Mouse (Mus musculus) neural tube, embryonic 11.5 days (tissue): ENCODE measurements around the gene Hnrnpa2b1. TPM values are rescaled to one million over a fixed set of nuclear protein-coding genes. Genes with fewer than 3 reads are reported as not detected.
A peak's percentile ranks its signal among the peaks of the same experiment; 100 is the strongest.

Source experiments
- ATAC-seq: fragments of 200-750 bp; cut with Nextera tagmentation; 2 replicates; pipeline ENCODE4 v1.8.0; 2017; ENCODE audit warnings: moderate number of reproducible peaks, mild to moderate bottlenecking, moderate TSS enrichment, moderate library complexity; ENCODE audit not compliant: insufficient read depth, low FRiP score, low TSS enrichment
- DNase-seq: peaks from one replicate; pipeline ENCODE4 v3.0.0-alpha.2; 2015; ENCODE audit warnings: low spot score
- H3K27ac ChIP-seq: fragments of 300-500 bp; sonication (generic); 2 replicates; pipeline ENCODE4 v1.5.1; 2014; ENCODE audit warnings: low read depth, mild to moderate bottlenecking, low read length
- H3K27me3 ChIP-seq: fragments of 300-500 bp; sonication (generic); 2 replicates; pipeline ENCODE4 v1.6.1; 2014; ENCODE audit warnings: mild to moderate bottlenecking, low read length, mixed read lengths; ENCODE audit not compliant: control insufficient read depth, insufficient read depth
- H3K36me3 ChIP-seq: fragments of 300-500 bp; sonication (generic); 2 replicates; pipeline ENCODE4 v1.6.1; 2014; ENCODE audit warnings: mild to moderate bottlenecking, low read length, moderate library complexity, mixed read lengths; ENCODE audit not compliant: control insufficient read depth, insufficient read depth
- H3K4me1 ChIP-seq: fragments of 300-500 bp; sonication (generic); 2 replicates; pipeline ENCODE4 v1.6.1; 2014; ENCODE audit warnings: low read length, mixed read lengths; ENCODE audit not compliant: control insufficient read depth, insufficient read depth
- H3K4me2 ChIP-seq: fragments of 300-500 bp; sonication (generic); 2 replicates; pipeline ENCODE4 v1.6.1; 2014; ENCODE audit warnings: low read depth, mild to moderate bottlenecking, moderate library complexity
- H3K4me3 ChIP-seq: fragments of 300-500 bp; sonication (generic); 2 replicates; pipeline ENCODE4 v1.5.1; 2014; ENCODE audit warnings: low read depth, low read length
- H3K9ac ChIP-seq: fragments of 300-500 bp; sonication (generic); 2 replicates; pipeline ENCODE4 v1.6.1; 2014; ENCODE audit warnings: mild to moderate bottlenecking, low read length
- H3K9me3 ChIP-seq: fragments of 300-500 bp; sonication (generic); 2 replicates; pipeline ENCODE4 v1.6.1; 2016; ENCODE audit warnings: low read length; ENCODE audit not compliant: control insufficient read depth
- WGBS: fragments of 180-500 bp; shearing (Covaris S2); extraction: QIAGEN DNeasy Blood & Tissue Kit; methylation state at CpG from one replicate; pipeline ENCODE4 v1.1.7; 2014; 5-methylcytosine and 5-hydroxymethylcytosine counted together
- polyA plus RNA-seq: library from polyadenylated mRNA; unstranded; fragments of >200 nt; fragmentation: Nextera tagmentation; extraction: Ambion mirVana; gene quantifications from 2 replicates; pipeline ENCODE4 v1.2.1, GENCODE M21; 2014

Hnrnpa2b1 gene
- 1,446 and 1,608 TPM in 2 replicates for polyA plus RNA-seq

GRCm38 (mm10) chr6:51469715-51470310, at the start of gene Hnrnpa2b1:
Gene Hnrnpa2b1 (minus strand): TSS chr6:51469894.
- peak; percentile 99 for DNase-seq
- Histone ChIP-seq H3K4me1 (peaks cover 20% of the 10 kb centered on the region), H3K36me3 (0 out of 2 replicates have a peak, but pooled peaks cover 9% of the 10 kb centered on the region), H3K9ac (peak within 1 kb of the TSS; percentile 100), H3K27ac (peak within 1 kb of the TSS; percentile 100), H3K9me3 (no peaks in the 10 kb centered on the region), H3K27me3 (no peaks in the 10 kb centered on the region), H3K4me2 (peak within 1 kb of the TSS; percentile 55), H3K4me3 (peak within 1 kb of the TSS; percentile 99)
- peak; percentile 89 for ATAC-seq
- WGBS, result under 1% methylated on average over 63 of the region's 63 CpGs

- no peak overlapping the region for H3K9ac ChIP-seq
- WGBS, result 92% methylated on average over 7 of the region's 7 CpGs
- H3K36me3 ChIP-seq, result no peaks in the 10 kb centered on the region
- DNase-seq, result no peak
- no peaks in the 10 kb centered on the region for H3K27me3 ChIP-seq
- no peak overlapping the region for H3K4me2 ChIP-seq
- no peaks in the 10 kb centered on the region for H3K4me1 ChIP-seq
- H3K27ac ChIP-seq, result no peak overlapping the region
- ATAC-seq, result no peak
- no peaks in the 10 kb centered on the region for H3K9me3 ChIP-seq
- H3K4me3 ChIP-seq, result no peak overlapping the region
Observed at GRCm38 (mm10) chr6:51514860-51515259, 45.2 kb upstream of the Hnrnpa2b1 start.

- Histone ChIP-seq H3K27ac (no peak overlapping the region), H3K27me3 (no peaks in the 10 kb centered on the region), H3K4me1 (no peaks in the 10 kb centered on the region), H3K36me3 (no peaks in the 10 kb centered on the region), H3K4me2 (no peak overlapping the region), H3K9me3 (no peaks in the 10 kb centered on the region), H3K4me3 (no peak overlapping the region), H3K9ac (no peak overlapping the region)
- DNase-seq (no peak), ATAC-seq (no peak)
- 80% methylated on average over 3 of the region's 3 CpGs for WGBS
Observed at GRCm38 (mm10) chr6:51513745-51514144, 44.1 kb upstream of the Hnrnpa2b1 start.

- H3K27ac ChIP-seq, result no peak overlapping the region
- H3K4me1 ChIP-seq, result no peaks in the 10 kb centered on the region
- 50% methylated on average over 1 of the region's 1 CpGs for WGBS
- H3K4me2 ChIP-seq, result no peak overlapping the region
- no peaks in the 10 kb centered on the region for H3K36me3 ChIP-seq
- H3K9ac ChIP-seq, result no peak overlapping the region
- no peaks in the 10 kb centered on the region for H3K27me3 ChIP-seq
- ATAC-seq, result no peak
- H3K9me3 ChIP-seq, result no peaks in the 10 kb centered on the region
- no peak overlapping the region for H3K4me3 ChIP-seq
- DNase-seq, result no peak
Observed at GRCm38 (mm10) chr6:51510946-51511345, 41.3 kb upstream of the Hnrnpa2b1 start.

GRCm38 (mm10) chr6:51510094-51510493, 40.4 kb upstream of the Hnrnpa2b1 start:
- no peak overlapping the region for H3K27ac ChIP-seq
- no peak overlapping the region for H3K4me2 ChIP-seq
- no peaks in the 10 kb centered on the region for H3K4me1 ChIP-seq
- no peak overlapping the region for H3K9ac ChIP-seq
- ATAC-seq (no peak), DNase-seq (peak; percentile 28)
- H3K4me3 ChIP-seq, result no peak overlapping the region
- WGBS, result 33% methylated on average over 5 of the region's 5 CpGs
- no peaks in the 10 kb centered on the region for H3K27me3 ChIP-seq
- H3K9me3 ChIP-seq, result no peaks in the 10 kb centered on the region
- H3K36me3 ChIP-seq, result no peaks in the 10 kb centered on the region

GRCm38 (mm10) chr6:51508750-51509648, 39.3 kb upstream of the Hnrnpa2b1 start:
- Histone ChIP-seq H3K4me1 (no peaks in the 10 kb centered on the region), H3K9ac (peak overlapping the region; percentile 41), H3K4me3 (peak overlapping the region; percentile 14; the same call in 1 of the 2 replicates), H3K9me3 (no peaks in the 10 kb centered on the region), H3K27ac (no peak overlapping the region), H3K4me2 (peak overlapping the region; percentile 39), H3K27me3 (no peaks in the 10 kb centered on the region), H3K36me3 (no peaks in the 10 kb centered on the region)
- DNase-seq, result peak; percentile 85
- no peak for ATAC-seq
- WGBS, result 29% methylated on average over 18 of the region's 18 CpGs

GRCm38 (mm10) chr6:51507556-51507955, 37.9 kb upstream of the Hnrnpa2b1 start:
- no peak overlapping the region for H3K4me2 ChIP-seq
- 74% methylated on average over 2 of the region's 2 CpGs for WGBS
- ATAC-seq, result no peak

GRCm38 (mm10) chr6:51505671-51506070, 36.0 kb upstream of the Hnrnpa2b1 start:
- Histone ChIP-seq H3K9ac (no peak overlapping the region), H3K4me1 (no peaks in the 10 kb centered on the region), H3K27me3 (no peaks in the 10 kb centered on the region), H3K36me3 (no peaks in the 10 kb centered on the region), H3K27ac (no peak overlapping the region), H3K4me3 (no peak overlapping the region), H3K9me3 (no peaks in the 10 kb centered on the region), H3K4me2 (no peak overlapping the region)
- ATAC-seq (no peak), DNase-seq (no peak)
- 72% methylated on average over 1 of the region's 1 CpGs for WGBS

More at GRCm38 (mm10) chr6:51507556-51507955, 37.9 kb upstream of the Hnrnpa2b1 start:
- DNase-seq, result no peak
- Histone ChIP-seq H3K27ac (no peak overlapping the region), H3K36me3 (no peaks in the 10 kb centered on the region), H3K9me3 (no peaks in the 10 kb centered on the region), H3K9ac (no peak overlapping the region), H3K27me3 (no peaks in the 10 kb centered on the region), H3K4me1 (no peaks in the 10 kb centered on the region), H3K4me3 (no peak overlapping the region)
